ENCODE assay signal across 17 mouse cellular contexts in genomic region chr2:132134758-132135157, GRCm38 (mm10). TPM values are rescaled to one million over a fixed set of nuclear protein-coding genes. Genes with fewer than 3 reads are reported as not detected.
DNase-seq lines count a peak whose midpoint lies in the region; ATAC-seq lines count a peak whose summit lies in the region.
"Had no signal": no experiment of that assay in that cellular context is flagged by ENCODE, and none has a peak within 500 bp of the region (broad histone marks: within the 10 kb centered on the region; RNA-seq: fewer than 3 reads in every experiment).

No protein-coding gene starts in this region.

- H3K4me3 ChIP-seq in hindbrain, embryonic 13.5 days: no peak overlapping the region
- no peak overlapping the region for H3K4me3 ChIP-seq in hindbrain, embryonic 16.5 days (ENCODE audit: low read length)
- no peak overlapping the region for H3K4me3 ChIP-seq in midbrain, embryonic 11.5 days (ENCODE audit: low read depth, low read length)
- H3K4me3 ChIP-seq in midbrain, embryonic 13.5 days (replicated peaks): no peak overlapping the region
- H3K4me3 ChIP-seq: embryonic facial prominence, embryonic 10.5 days; embryonic facial prominence, embryonic 12.5 days; forebrain, embryonic 12.5 days had no signal

- H3K4me2 ChIP-seq in hindbrain, embryonic 13.5 days: no peak overlapping the region
- no peak overlapping the region for H3K4me2 ChIP-seq in hindbrain, embryonic 16.5 days (ENCODE audit: low read length)
- no peak overlapping the region for H3K4me2 ChIP-seq in midbrain, embryonic 11.5 days
- no peak overlapping the region for H3K4me2 ChIP-seq in midbrain, embryonic 13.5 days (replicated peaks)
- H3K4me2 ChIP-seq: embryonic facial prominence, embryonic 12.5 days; forebrain, embryonic 12.5 days had no signal

- ATAC-seq in frontal cortex, adult (ENCODE audit: low TSS enrichment): peak; percentile 45
- ATAC-seq in hindbrain, embryonic 13.5 days (ENCODE audit: low FRiP score): no peak
- ATAC-seq in hindbrain, embryonic 16.5 days: no peak
- ATAC-seq in midbrain, embryonic 11.5 days (ENCODE audit: low FRiP score): no peak
- no peak for ATAC-seq in midbrain, embryonic 13.5 days
- ATAC-seq: forebrain, embryonic 14.5 days; forebrain, embryonic 16.5 days had no signal

- no peaks in the 10 kb centered on the region for H3K27me3 ChIP-seq in hindbrain, embryonic 13.5 days
- no peaks in the 10 kb centered on the region for H3K27me3 ChIP-seq in hindbrain, embryonic 16.5 days (replicated peaks; ENCODE audit: control insufficient read depth, insufficient read depth, low read length)
- no peaks in the 10 kb centered on the region for H3K27me3 ChIP-seq in midbrain, embryonic 11.5 days (ENCODE audit: control insufficient read depth, insufficient read depth, low read length)
- no peaks in the 10 kb centered on the region for H3K27me3 ChIP-seq in midbrain, embryonic 13.5 days
- H3K27me3 ChIP-seq: embryonic facial prominence, embryonic 12.5 days; forebrain, embryonic 12.5 days had no signal

- intact Hi-C loops in left cerebral cortex, postnatal 14 days (cut with DNase I): no loop called here

- H3K9me3 ChIP-seq in hindbrain, embryonic 13.5 days: no peaks in the 10 kb centered on the region
- no peaks in the 10 kb centered on the region for H3K9me3 ChIP-seq in hindbrain, embryonic 16.5 days (ENCODE audit: control insufficient read depth, low read length)
- no peaks in the 10 kb centered on the region for H3K9me3 ChIP-seq in midbrain, embryonic 11.5 days (ENCODE audit: control insufficient read depth, low read length)
- no peaks in the 10 kb centered on the region for H3K9me3 ChIP-seq in midbrain, embryonic 13.5 days
- H3K9me3 ChIP-seq: embryonic facial prominence, embryonic 10.5 days; embryonic facial prominence, embryonic 12.5 days; forebrain, embryonic 12.5 days had no signal

- DNase-seq in frontal cortex, postnatal 14 days (ENCODE audit: low spot score in 2 of 2): no peak
- DNase-seq in midbrain, embryonic 11.5 days (ENCODE audit: low spot score, missing footprints): peak; percentile 49
- no peak for DNase-seq in left cerebral cortex, postnatal 14 days (ENCODE audit: low spot score in 2 of 2)
- DNase-seq: adrenal gland, postnatal 10 days; adrenal gland, postnatal 25 days; cerebellum, adult 11-12 months; cerebellum, adult 2 months; cerebellum, adult 9-10 months had no signal

- no peak overlapping the region for H3K9ac ChIP-seq in hindbrain, embryonic 13.5 days
- no peak overlapping the region for H3K9ac ChIP-seq in hindbrain, embryonic 16.5 days (ENCODE audit: low read depth, low read length)
- H3K9ac ChIP-seq in midbrain, embryonic 11.5 days (ENCODE audit: low read length): no peak overlapping the region
- H3K9ac ChIP-seq in midbrain, embryonic 13.5 days (replicated peaks): no peak overlapping the region
- H3K9ac ChIP-seq: embryonic facial prominence, embryonic 12.5 days; forebrain, embryonic 12.5 days had no signal

- no peaks in the 10 kb centered on the region for H3K36me3 ChIP-seq in hindbrain, embryonic 13.5 days
- no peaks in the 10 kb centered on the region for H3K36me3 ChIP-seq in hindbrain, embryonic 16.5 days (ENCODE audit: control insufficient read depth, insufficient read depth, low read length)
- H3K36me3 ChIP-seq in midbrain, embryonic 11.5 days (ENCODE audit: control insufficient read depth, insufficient read depth, low read length): no peaks in the 10 kb centered on the region
- H3K36me3 ChIP-seq in midbrain, embryonic 13.5 days: no peaks in the 10 kb centered on the region
- H3K36me3 ChIP-seq: embryonic facial prominence, embryonic 10.5 days; embryonic facial prominence, embryonic 12.5 days; forebrain, embryonic 12.5 days had no signal

- 86% methylated on average over 4 of the region's 4 CpGs for WGBS in hindbrain, embryonic 13.5 days
- WGBS in hindbrain, embryonic 16.5 days: 77% methylated on average over 4 of the region's 4 CpGs
- 90% methylated on average over 4 of the region's 4 CpGs for WGBS in midbrain, embryonic 11.5 days
- 90% methylated on average over 4 of the region's 4 CpGs for WGBS in midbrain, embryonic 13.5 days

- 0 out of 2 replicates have a peak overlapping the region, but pooled peaks have one; percentile 12 for H3K27ac ChIP-seq in hindbrain, embryonic 13.5 days
- no peak overlapping the region for H3K27ac ChIP-seq in hindbrain, embryonic 16.5 days (ENCODE audit: low read depth, low read length)
- no peak overlapping the region for H3K27ac ChIP-seq in midbrain, embryonic 11.5 days (ENCODE audit: low read depth, low read length)
- no peak overlapping the region for H3K27ac ChIP-seq in midbrain, embryonic 13.5 days
- H3K27ac ChIP-seq: embryonic facial prominence, embryonic 10.5 days; embryonic facial prominence, embryonic 12.5 days; forebrain, embryonic 12.5 days had no signal

- peaks cover 29% of the 10 kb centered on the region for H3K4me1 ChIP-seq in hindbrain, embryonic 13.5 days (replicated peaks)
- peaks cover 11% of the 10 kb centered on the region for H3K4me1 ChIP-seq in hindbrain, embryonic 16.5 days (ENCODE audit: control insufficient read depth, insufficient read depth, low read depth, low read length)
- H3K4me1 ChIP-seq in midbrain, embryonic 11.5 days (ENCODE audit: control insufficient read depth, insufficient read depth, low read length): peaks cover 4% of the 10 kb centered on the region; the same call in 1 of the 2 replicates
- H3K4me1 ChIP-seq in midbrain, embryonic 13.5 days (replicated peaks): peaks cover 25% of the 10 kb centered on the region

RNA-seq across cellular contexts. Expression of gene Slc23a2, which starts 10.2 kb away (rescaled TPM):
- 25.5 and 25.9 TPM in 2 replicates for polyA plus RNA-seq in hindbrain, embryonic 13.5 days (2015; fragmentation: Nextera tagmentation; extraction: Ambion mirVana)
- 40.8 and 44.5 TPM in 2 replicates for polyA plus RNA-seq in hindbrain, embryonic 16.5 days (2015; fragmentation: Nextera tagmentation; extraction: Ambion mirVana)
- 9.8 and 9.9 TPM in 2 replicates for polyA plus RNA-seq in midbrain, embryonic 11.5 days (2014; fragmentation: Nextera tagmentation; extraction: Ambion mirVana)
- polyA plus RNA-seq in midbrain, embryonic 13.5 days (2015; fragmentation: Nextera tagmentation; extraction: Ambion mirVana): 19.8 and 22.7 TPM in 2 replicates
- total RNA-seq in left cerebral cortex, postnatal 14 days (2021): 100 to 1,000 TPM; 125 to 132 TPM
